Mouse (Mus musculus) G1E (cell line): ENCODE results near the gene Sycp2l.

Experiments used
- CTCF ChIP-seq: IDR thresholded peaks from 2 replicates; pipeline ENCODE4 v1.5.1; 2012; ENCODE audit warnings: low read depth, low read length, inconsistent platforms, mixed read lengths
- GATA1 ChIP-seq: IDR thresholded peaks from 2 replicates; pipeline ENCODE4 v1.6.1; 2012; ENCODE audit warnings: borderline replicate concordance, low read length, inconsistent platforms, mixed read lengths

DNA sequence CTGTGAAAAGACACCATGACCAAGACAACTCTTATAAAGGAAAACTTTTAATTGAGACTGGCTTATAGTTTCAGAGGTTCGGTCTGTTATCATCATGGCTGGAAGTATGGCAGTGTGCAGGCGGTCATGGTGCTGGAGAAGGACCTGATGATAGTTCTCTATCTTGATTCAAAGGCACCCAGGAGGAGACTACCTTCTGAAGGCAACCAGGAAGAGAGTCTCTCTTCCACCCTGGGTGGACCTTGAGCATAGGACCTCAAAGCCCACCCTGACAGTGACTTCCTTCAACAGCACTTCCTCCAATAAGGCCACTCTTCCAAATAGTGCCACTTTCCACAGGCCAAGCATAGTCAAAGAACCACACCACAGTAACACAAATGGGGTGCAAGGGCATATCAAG, 14.1 kb upstream of the Sycp2l start:
- no peak for TF ChIP-seq GATA1
- no peak for TF ChIP-seq CTCF
